Mouse (Mus musculus) CH12.LX (cell line): ENCODE measurements around the gene Megf11. TPM values are rescaled to one million over a fixed set of nuclear protein-coding genes. Genes with fewer than 3 reads are reported as not detected.

Experiments used
- DNase-seq: peaks from one replicate; pipeline ENCODE4 v3.0.0-alpha.2; 2013; ENCODE audit errors: extremely low read depth
- H3K27ac ChIP-seq: 2 replicates; pipeline ENCODE4 v1.5.1; 2012; ENCODE audit warnings: low read depth, mild to moderate bottlenecking, control low read depth, moderate library complexity; ENCODE audit not compliant: insufficient read depth
- H3K27me3 ChIP-seq: replicated peaks from 2 replicates; pipeline ENCODE3; 2012; ENCODE audit warnings: inconsistent platforms
- H3K36me3 ChIP-seq, 2 experiments: replicated peaks in 1 of 2; 2 replicates each; pipeline versions ENCODE3 to v1.6.1; 2012; ENCODE audit warnings: inconsistent platforms in 1 of 2, low read length in 1 of 2, mild to moderate bottlenecking in 1 of 2, mixed read lengths in 1 of 2, moderate library complexity in 1 of 2; ENCODE audit not compliant: control insufficient read depth in 1 of 2, insufficient read depth in 1 of 2
- H3K4me1 ChIP-seq, 2 experiments: 2 replicates each; pipeline ENCODE4 v1.6.1; 2012; ENCODE audit warnings: inconsistent platforms in 1 of 2, moderate library complexity in 1 of 2; ENCODE audit not compliant: insufficient read depth in 2 of 2, control insufficient read depth in 1 of 2
- H3K4me2 ChIP-seq: 2 replicates; pipeline ENCODE4 v1.6.1; 2012; ENCODE audit warnings: low read depth, mild to moderate bottlenecking, control low read depth; ENCODE audit not compliant: poor library complexity, insufficient read depth, severe bottlenecking
- H3K4me3 ChIP-seq, 3 experiments: fragments of 150-350 bp in 1 of 3; sonication (generic) in 1 of 3; replicated peaks in 1 of 3; 2 replicates each; pipeline versions ENCODE3 to v1.5.1; 2011 to 2012; ENCODE audit warnings: low read depth in 2 of 3, low read length in 2 of 3, mild to moderate bottlenecking in 2 of 3, moderate library complexity in 2 of 3, control low read depth in 1 of 3, improper control_type of control experiment in 1 of 3, inconsistent platforms in 1 of 3, mixed read lengths in 1 of 3; ENCODE audit not compliant: poor library complexity in 1 of 3
- H3K79me2 ChIP-seq: replicated peaks from 2 replicates; pipeline ENCODE4 v1.6.1; 2012; ENCODE audit warnings: mild to moderate bottlenecking, moderate library complexity; ENCODE audit not compliant: control insufficient read depth, poor library complexity, insufficient read depth, severe bottlenecking; ENCODE audit errors: extremely low read depth
- H3K9ac ChIP-seq: 2 replicates; pipeline ENCODE4 v1.6.1; 2012; ENCODE audit warnings: low read depth, mild to moderate bottlenecking, control low read depth, moderate library complexity; ENCODE audit not compliant: insufficient read depth
- H3K9me3 ChIP-seq: replicated peaks from 2 replicates; pipeline ENCODE3; 2012; ENCODE audit warnings: low read length, inconsistent platforms, mixed read lengths
- CHD1 ChIP-seq: IDR thresholded peaks from 2 replicates; pipeline ENCODE4 v1.6.1; 2012; ENCODE audit warnings: low read depth, low read length, improper control_type of control experiment, inconsistent platforms
- CTCF ChIP-seq, 2 experiments: IDR thresholded peaks in 1 of 2; conservative IDR thresholded peaks in 1 of 2; 2 replicates each; pipeline ENCODE4 v1.5.1; 2011 to 2012; ENCODE audit warnings: low read depth in 2 of 2, low read length in 2 of 2, improper control_type of control experiment in 1 of 2, inconsistent platforms in 1 of 2, mild to moderate bottlenecking in 1 of 2, moderate library complexity in 1 of 2
- EP300 ChIP-seq: IDR thresholded peaks from 2 replicates; pipeline ENCODE4 v1.6.1; 2011; ENCODE audit warnings: low read length, improper control_type of control experiment
- GABPA ChIP-seq: IDR thresholded peaks from 2 replicates; pipeline ENCODE4 v1.6.1; 2012; ENCODE audit warnings: low read depth, low read length, improper control_type of control experiment, inconsistent platforms; ENCODE audit not compliant: insufficient replicate concordance
- IRF4 ChIP-seq: IDR thresholded peaks from 2 replicates; pipeline ENCODE4 v1.6.1; 2014; ENCODE audit warnings: low read depth, mild to moderate bottlenecking, inconsistent platforms, low read length, improper control_type of control experiment
- JUN ChIP-seq: IDR thresholded peaks from 2 replicates; pipeline ENCODE4 v1.6.1; 2011; ENCODE audit warnings: low read depth, mild to moderate bottlenecking, low read length, improper control_type of control experiment, moderate library complexity; ENCODE audit not compliant: insufficient read depth
- JUND ChIP-seq: conservative IDR thresholded peaks from 2 replicates; pipeline ENCODE4 v1.6.1; 2011; ENCODE audit warnings: low read depth, low read length, improper control_type of control experiment
- KAT2A ChIP-seq: IDR thresholded peaks from 2 replicates; pipeline ENCODE4 v1.6.1; 2012; ENCODE audit warnings: low read length, improper control_type of control experiment, inconsistent platforms; ENCODE audit not compliant: insufficient replicate concordance
- MAFK ChIP-seq: IDR thresholded peaks from 2 replicates; pipeline ENCODE4 v1.6.1; 2011; ENCODE audit warnings: low read length, improper control_type of control experiment; ENCODE audit not compliant: insufficient replicate concordance
- MEF2A ChIP-seq: IDR thresholded peaks from 2 replicates; pipeline ENCODE4 v1.6.1; 2014; ENCODE audit warnings: low read depth, mild to moderate bottlenecking, inconsistent platforms, low read length, improper control_type of control experiment, borderline replicate concordance
- MYC ChIP-seq: IDR thresholded peaks from 2 replicates; pipeline ENCODE4 v1.6.1; 2011; ENCODE audit warnings: low read depth, mild to moderate bottlenecking, improper control_type of control experiment, low read length
- NELFE ChIP-seq: IDR thresholded peaks from 2 replicates; pipeline ENCODE4 v1.6.1; 2011; ENCODE audit warnings: low read depth, low read length, improper control_type of control experiment
- NRF1 ChIP-seq: IDR thresholded peaks from 2 replicates; pipeline ENCODE4 v1.6.1; 2014; ENCODE audit warnings: low read depth, mild to moderate bottlenecking, inconsistent platforms, low read length, improper control_type of control experiment, moderate library complexity
- POLR2A ChIP-seq: IDR thresholded peaks from 2 replicates; pipeline ENCODE4 v1.6.1; 2011; ENCODE audit warnings: low read depth, mild to moderate bottlenecking, improper control_type of control experiment, low read length
- POLR2AphosphoS2 ChIP-seq: IDR thresholded peaks from 2 replicates; pipeline ENCODE4 v1.6.1; 2011; ENCODE audit warnings: low read depth, low read length, improper control_type of control experiment
- RCOR1 ChIP-seq: conservative IDR thresholded peaks from 2 replicates; pipeline ENCODE4 v1.6.1; 2012; ENCODE audit warnings: low read depth, mild to moderate bottlenecking, inconsistent platforms, low read length, improper control_type of control experiment
- SMC3 ChIP-seq: IDR thresholded peaks from 2 replicates; pipeline ENCODE4 v1.6.1; 2011; ENCODE audit warnings: low read depth, low read length, improper control_type of control experiment
- TCF12 ChIP-seq: IDR thresholded peaks from 2 replicates; pipeline ENCODE4 v1.6.1; 2014; ENCODE audit warnings: low read depth, mild to moderate bottlenecking, inconsistent platforms, low read length, improper control_type of control experiment
- USF1 ChIP-seq: IDR thresholded peaks from 2 replicates; pipeline ENCODE4 v1.6.1; 2014; ENCODE audit warnings: low read depth, mild to moderate bottlenecking, inconsistent platforms, low read length, improper control_type of control experiment
- USF2 ChIP-seq: conservative IDR thresholded peaks from 2 replicates; pipeline ENCODE4 v1.6.1; 2011; ENCODE audit warnings: low read depth, low read length, improper control_type of control experiment
- ZKSCAN1 ChIP-seq: IDR thresholded peaks from 2 replicates; pipeline ENCODE4 v1.6.1; 2012; ENCODE audit warnings: low read depth, inconsistent platforms, low read length, improper control_type of control experiment, borderline replicate concordance
- ZMIZ1 ChIP-seq: IDR thresholded peaks from 2 replicates; pipeline ENCODE4 v1.6.1; 2012; ENCODE audit warnings: low read depth, mild to moderate bottlenecking, inconsistent platforms, low read length, improper control_type of control experiment
- ZNF384 ChIP-seq: IDR thresholded peaks from 2 replicates; pipeline ENCODE4 v1.6.1; 2012; ENCODE audit warnings: low read depth, low read length, improper control_type of control experiment, inconsistent platforms
- dilution Hi-C: fragments of 300-500 bp; cut with MboI; formaldehyde crosslinking; loops from 2 replicates; pipeline ENCODE4 v1.14.3; 2020; ENCODE audit warnings: low sequenced_read_pairs; ENCODE audit not compliant: extremely low pct_unique_long_range_greater_than_20kb, extremely low pct_ligation_motif_present
- in situ Hi-C: fragments of 300-500 bp; cut with MboI; formaldehyde crosslinking; loops from 3 replicates; pipeline ENCODE4 v1.14.3; 2019; ENCODE audit warnings: low sequenced_read_pairs, low pct_ligation_motif_present, low pct_unique_long_range_greater_than_20kb, mixed read lengths
- polyA plus RNA-seq: library from polyadenylated mRNA; unstranded; fragments of >175 nt; gene quantifications from 2 replicates; pipeline ENCODE4 v1.2.1, GENCODE M21; 2012; ENCODE audit warnings: low read depth; ENCODE audit not compliant: insufficient read length
- total RNA-seq, 2 experiments: library from RNA; depleted of rRNA; stranded (reverse); fragments of 300-350 nt in 1 of 2; fragments of >200 nt in 1 of 2; gene quantifications; 2 replicates each; pipeline ENCODE4 v1.2.3; 2012 to 2014

Megf11 gene
- total and polyA plus RNA-seq, 3 experiments, result 0.04 to 0.59 TPM; not detected in 1

DNA sequence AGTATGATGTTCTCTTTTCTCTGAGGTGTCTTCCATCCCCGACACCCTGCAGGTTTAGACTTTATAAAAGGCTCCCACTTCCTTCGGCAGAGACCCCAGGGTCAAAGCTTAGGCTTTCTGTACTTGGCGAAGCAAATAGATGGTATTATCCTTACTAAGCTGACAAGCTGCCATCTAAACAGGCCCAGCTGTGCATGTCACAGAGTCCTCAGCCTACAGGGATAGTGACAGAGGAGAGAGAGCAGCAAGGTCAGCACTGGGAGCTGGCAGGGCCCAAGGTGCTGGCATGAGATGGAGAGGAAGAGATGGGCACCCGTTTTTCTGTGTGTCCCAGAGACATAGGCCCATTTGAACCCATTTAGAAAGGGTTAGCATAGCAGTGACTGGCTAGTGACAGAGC is 156.8 kb downstream of the Megf11 start:
- H3K27me3 ChIP-seq, result peaks cover 2% of the 10 kb centered on the region
- dilution Hi-C loops, result no loop called here

GRCm38 (mm10) chr9:64543125-64543524 is 157.7 kb downstream of the Megf11 start:
- in situ Hi-C loops, result no loop called here
- Histone ChIP-seq H3K79me2 (no peaks in the 10 kb centered on the region), H3K36me3 (no peaks in the 10 kb centered on the region)
- TF ChIP-seq JUN, result no peak
- no peak for TF ChIP-seq CHD1
- TF ChIP-seq USF2, result no peak
- no peak for TF ChIP-seq MAFK
- no peak for TF ChIP-seq RCOR1
- no peak for TF ChIP-seq CTCF (conservative IDR thresholded peaks at IDR 0.05 in 1 of 2, IDR thresholded peaks at IDR 0.05 in 1 of 2; ENCODE audit: low read depth in 2 of 2, low read length in 2 of 2)
- no peak for TF ChIP-seq TCF12
- TF ChIP-seq MYC, result no peak
- TF ChIP-seq, all 38 proteins: peak for 0
- no peak overlapping the region for H3K4me2 ChIP-seq
- H3K9ac ChIP-seq, result no peak overlapping the region
- dilution Hi-C loops, result no loop called here
- no peak for DNase-seq
- no peak overlapping the region for H3K4me3 ChIP-seq
- H3K27ac ChIP-seq, result no peak overlapping the region
- H3K27me3 ChIP-seq, result peaks cover 2% of the 10 kb centered on the region
- H3K4me1 ChIP-seq, result peaks cover 2 to 19% of the 10 kb centered on the region in 2 experiments; a peak in 3 of 4 replicates
- no peaks in the 10 kb centered on the region for H3K9me3 ChIP-seq

More for the DNA sequence above, 156.8 kb downstream of the Megf11 start:
- Histone ChIP-seq H3K9ac (no peak overlapping the region), H3K27ac (no peak overlapping the region), H3K4me1 (peaks cover 0 to 19% of the 10 kb centered on the region in 2 experiments; a peak in 2 of 4 replicates), H3K4me3 (no peak overlapping the region), H3K4me2 (no peak overlapping the region), H3K9me3 (no peaks in the 10 kb centered on the region), H3K36me3 (no peaks in the 10 kb centered on the region), H3K79me2 (no peaks in the 10 kb centered on the region)
- TF ChIP-seq MEF2A (no peak), POLR2AphosphoS2 (no peak), ZNF384 (no peak), KAT2A (no peak), NELFE (no peak), SMC3 (no peak), ZMIZ1 (no peak), JUND (no peak), CHD1 (no peak), JUN (no peak), GABPA (no peak), ZKSCAN1 (no peak), NRF1 (no peak), IRF4 (no peak), CTCF (conservative IDR thresholded peaks at IDR 0.05 in 1 of 2, IDR thresholded peaks at IDR 0.05 in 1 of 2; ENCODE audit: low read depth in 2 of 2, low read length in 2 of 2) (no peak), EP300 (no peak), POLR2A (no peak), USF1 (no peak)
- in situ Hi-C loops, result no loop called here
- no peak for DNase-seq
